Mouse (Mus musculus): ENCODE measurements around the gene Rgs4.

- TF ChIP-seq POLR2A (IDR thresholded peaks at IDR 0.05; ENCODE audit: borderline replicate concordance, extremely low read depth, insufficient read depth, insufficient read length, poor library complexity, severe bottlenecking) (no peak), CTCF (IDR thresholded peaks at IDR 0.05; ENCODE audit: borderline replicate concordance, extremely low read depth, insufficient read depth, insufficient read length) (no peak)
Measured at GRCm38 (mm10) chr1:169792437-169792836, 45.0 kb upstream of the Rgs4 start.

Measured in brain, embryonic 14.5 days (tissue).